Mouse (Mus musculus): ENCODE data around the gene Nkapl. TPM values are rescaled to one million over a fixed set of nuclear protein-coding genes. Genes with fewer than 3 reads are reported as not detected.

Nkapl gene
- polyA plus RNA-seq, 1 experiment from 2014 or later: 10.5 TPM

- 0 out of 2 replicates have a peak overlapping the region, but pooled peaks have one; percentile 74 for H3K27ac ChIP-seq (ENCODE audit: low read length)
- H3K4me2 ChIP-seq (replicated peaks; ENCODE audit: low read depth, low read length): peak overlapping the region; percentile 92
- 20% methylated on average over 10 of the region's 10 CpGs for WGBS
- H3K27me3 ChIP-seq (replicated peaks; ENCODE audit: insufficient read depth, low read length): no peaks in the 10 kb centered on the region
- no peaks in the 10 kb centered on the region for H3K9me3 ChIP-seq (ENCODE audit: low read length)
- H3K4me3 ChIP-seq (ENCODE audit: low read depth, low read length): peak overlapping the region; percentile 54
- DNase-seq (ENCODE audit: low spot score) (no peak), ATAC-seq (no peak)
- H3K36me3 ChIP-seq (ENCODE audit: insufficient read depth, low read length): peaks cover 21% of the 10 kb centered on the region
- H3K9ac ChIP-seq (replicated peaks; ENCODE audit: low read depth): peak overlapping the region; percentile 50; the same call in 1 of the 2 replicates
- no peaks in the 10 kb centered on the region for H3K4me1 ChIP-seq (ENCODE audit: insufficient read depth, low read depth, low read length)
- TF ChIP-seq EP300 (IDR thresholded peaks at IDR 0.05) (no peak), CTCF (IDR thresholded peaks at IDR 0.05) (no peak)
Observed at GRCm38 (mm10) chr13:21441207-21441572, 27.1 kb downstream of the Nkapl start.

GRCm38 (mm10) chr13:21440503-21441206 lies 27.7 kb downstream of the Nkapl start, which contains the start of gene Pgbd1:
Gene Pgbd1 (minus strand): TSS chr13:21441058.
- H3K4me2 ChIP-seq (replicated peaks; ENCODE audit: low read depth, low read length): peak within 1 kb of the TSS; percentile 92
- ATAC-seq: peak; percentile 82
- H3K36me3 ChIP-seq (ENCODE audit: insufficient read depth, low read length): peaks cover 18% of the 10 kb centered on the region
- peak within 1 kb of the TSS; percentile 74 for H3K27ac ChIP-seq (ENCODE audit: low read length)
- under 1% methylated on average over 32 of the region's 32 CpGs for WGBS
- H3K9me3 ChIP-seq (ENCODE audit: low read length): no peaks in the 10 kb centered on the region
- DNase-seq (ENCODE audit: low spot score): peak; percentile 71
- H3K9ac ChIP-seq (replicated peaks; ENCODE audit: low read depth): peak within 1 kb of the TSS; percentile 50
- H3K4me3 ChIP-seq (ENCODE audit: low read depth, low read length): peak within 1 kb of the TSS; percentile 54
- H3K4me1 ChIP-seq (ENCODE audit: insufficient read depth, low read depth, low read length): no peaks in the 10 kb centered on the region
- TF ChIP-seq CTCF (IDR thresholded peaks at IDR 0.05): peak; percentile 60
- no peak for TF ChIP-seq EP300 (IDR thresholded peaks at IDR 0.05)
- H3K27me3 ChIP-seq (replicated peaks; ENCODE audit: insufficient read depth, low read length): no peaks in the 10 kb centered on the region

- Histone ChIP-seq H3K27me3 (replicated peaks; ENCODE audit: insufficient read depth, low read length) (no peaks in the 10 kb centered on the region), H3K9me3 (ENCODE audit: low read length) (no peaks in the 10 kb centered on the region), H3K36me3 (ENCODE audit: insufficient read depth, low read length) (no peaks in the 10 kb centered on the region), H3K9ac (replicated peaks; ENCODE audit: low read depth) (no peak overlapping the region), H3K27ac (ENCODE audit: low read length) (no peak overlapping the region), H3K4me1 (ENCODE audit: insufficient read depth, low read depth, low read length) (no peaks in the 10 kb centered on the region), H3K4me3 (ENCODE audit: low read depth, low read length) (no peak overlapping the region), H3K4me2 (replicated peaks; ENCODE audit: low read depth, low read length) (no peak overlapping the region)
- ATAC-seq: no peak
- 72% methylated on average over 4 of the region's 4 CpGs for WGBS
- no peak for DNase-seq (ENCODE audit: low spot score)
- TF ChIP-seq CTCF (IDR thresholded peaks at IDR 0.05) (no peak), EP300 (IDR thresholded peaks at IDR 0.05) (no peak)
Observed at GRCm38 (mm10) chr13:21435476-21435875, 32.8 kb downstream of the Nkapl start.

- Histone ChIP-seq H3K36me3 (ENCODE audit: insufficient read depth, low read length) (no peaks in the 10 kb centered on the region), H3K4me2 (replicated peaks; ENCODE audit: low read depth, low read length) (no peak overlapping the region), H3K27me3 (replicated peaks; ENCODE audit: insufficient read depth, low read length) (no peaks in the 10 kb centered on the region), H3K4me3 (ENCODE audit: low read depth, low read length) (no peak overlapping the region), H3K4me1 (ENCODE audit: insufficient read depth, low read depth, low read length) (no peaks in the 10 kb centered on the region), H3K27ac (ENCODE audit: low read length) (no peak overlapping the region), H3K9me3 (ENCODE audit: low read length) (no peaks in the 10 kb centered on the region), H3K9ac (replicated peaks; ENCODE audit: low read depth) (no peak overlapping the region)
- DNase-seq (ENCODE audit: low spot score) (no peak), ATAC-seq (no peak)
- WGBS: 97% methylated on average over 1 of the region's 1 CpGs
- TF ChIP-seq EP300 (IDR thresholded peaks at IDR 0.05) (no peak), CTCF (IDR thresholded peaks at IDR 0.05) (no peak)
Observed at GRCm38 (mm10) chr13:21427631-21428030, 40.7 kb downstream of the Nkapl start.

- DNase-seq (ENCODE audit: low spot score): no peak
- Histone ChIP-seq H3K9ac (replicated peaks; ENCODE audit: low read depth) (no peak overlapping the region), H3K27ac (ENCODE audit: low read length) (no peak overlapping the region), H3K27me3 (replicated peaks; ENCODE audit: insufficient read depth, low read length) (no peaks in the 10 kb centered on the region), H3K4me3 (ENCODE audit: low read depth, low read length) (no peak overlapping the region), H3K9me3 (ENCODE audit: low read length) (no peaks in the 10 kb centered on the region), H3K36me3 (ENCODE audit: insufficient read depth, low read length) (no peaks in the 10 kb centered on the region), H3K4me2 (replicated peaks; ENCODE audit: low read depth, low read length) (no peak overlapping the region), H3K4me1 (ENCODE audit: insufficient read depth, low read depth, low read length) (no peaks in the 10 kb centered on the region)
- TF ChIP-seq CTCF (IDR thresholded peaks at IDR 0.05) (no peak), EP300 (IDR thresholded peaks at IDR 0.05) (no peak)
- WGBS: 61% methylated on average over 5 of the region's 5 CpGs
- ATAC-seq: no peak
Observed at GRCm38 (mm10) chr13:21423301-21423700, 45.0 kb downstream of the Nkapl start.

- Histone ChIP-seq H3K27me3 (replicated peaks; ENCODE audit: insufficient read depth, low read length) (no peaks in the 10 kb centered on the region), H3K4me2 (replicated peaks; ENCODE audit: low read depth, low read length) (no peak overlapping the region), H3K36me3 (ENCODE audit: insufficient read depth, low read length) (no peaks in the 10 kb centered on the region), H3K9ac (replicated peaks; ENCODE audit: low read depth) (no peak overlapping the region), H3K4me1 (ENCODE audit: insufficient read depth, low read depth, low read length) (no peaks in the 10 kb centered on the region), H3K4me3 (ENCODE audit: low read depth, low read length) (no peak overlapping the region), H3K9me3 (ENCODE audit: low read length) (no peaks in the 10 kb centered on the region), H3K27ac (ENCODE audit: low read length) (no peak overlapping the region)
- ATAC-seq: no peak
- 43% methylated on average over 6 of the region's 6 CpGs for WGBS
- no peak for DNase-seq (ENCODE audit: low spot score)
- TF ChIP-seq EP300 (IDR thresholded peaks at IDR 0.05) (no peak), CTCF (IDR thresholded peaks at IDR 0.05) (no peak)
Observed at GRCm38 (mm10) chr13:21418865-21419264, 49.4 kb downstream of the Nkapl start.
